Mouse (Mus musculus): ENCODE results near the gene Hps4.

DNA sequence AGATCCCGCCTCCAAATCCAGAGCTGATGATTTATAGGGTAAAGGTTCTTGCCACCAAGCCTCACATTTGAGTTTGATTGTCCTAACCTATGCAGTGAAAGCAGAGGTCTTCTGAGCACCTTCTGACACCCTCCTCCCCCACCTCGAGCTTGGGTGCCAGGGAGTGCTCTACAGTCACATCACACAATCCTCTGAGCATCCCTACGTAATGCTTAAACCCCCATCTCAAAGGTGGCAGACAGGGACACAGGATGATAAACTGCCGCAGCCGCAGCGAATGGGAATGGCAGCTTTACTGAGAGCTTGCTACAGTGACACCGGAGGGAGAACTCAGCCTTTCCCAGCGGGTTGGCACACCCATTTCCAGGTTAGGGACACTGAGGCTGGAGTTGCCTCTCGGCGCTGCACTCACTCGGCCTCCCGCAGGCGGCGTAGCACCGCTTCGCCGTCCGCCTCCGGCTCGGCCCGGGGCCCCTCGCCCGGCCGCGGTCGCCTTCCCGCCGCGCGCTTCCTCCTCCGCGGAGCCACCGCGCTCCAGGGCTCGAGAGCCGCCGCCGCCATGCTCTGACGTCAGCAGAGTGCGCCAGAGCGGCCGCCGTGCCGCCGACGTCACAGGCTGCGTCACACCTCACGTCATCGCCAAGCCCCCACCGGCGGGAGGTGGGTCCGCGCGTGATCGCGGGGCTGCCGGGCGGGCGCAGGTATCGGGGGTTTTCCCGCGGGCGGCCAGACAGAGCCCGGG is at the start of gene Hps4, which contains the start of gene Srrd:
- TF ChIP-seq CTCF (IDR thresholded peaks at IDR 0.05; ENCODE audit: insufficient read depth, low read depth, low read length) (no peak), POLR2A (IDR thresholded peaks at IDR 0.05; ENCODE audit: insufficient read depth, low read depth, low read length) (peak; percentile 87)

Data from olfactory bulb, adult 2 months (tissue).